Mouse (Mus musculus): ENCODE results near the gene Trim30b. TPM values are rescaled to one million over a fixed set of nuclear protein-coding genes. Genes with fewer than 3 reads are reported as not detected.
"Not testable (repeated sequence)": the region's sequence is repeated elsewhere in the genome, so short reads cannot be mapped to it uniquely, and the experiment has no call there.

Gene Trim30b
- polyA plus RNA-seq, 1 experiment from 2014 or later, result 0.23 TPM

- Histone ChIP-seq H3K9ac (ENCODE audit: low read depth, low read length) (no peak overlapping the region), H3K4me1 (replicated peaks; ENCODE audit: control insufficient read depth, insufficient read depth, low read length) (no peaks in the 10 kb centered on the region), H3K27me3 (replicated peaks; ENCODE audit: control insufficient read depth, insufficient read depth, low read length) (no peaks in the 10 kb centered on the region), H3K9me3 (ENCODE audit: control insufficient read depth) (no peaks in the 10 kb centered on the region), H3K27ac (ENCODE audit: low read depth, low read length) (no peak overlapping the region), H3K36me3 (ENCODE audit: control insufficient read depth, insufficient read depth) (no peaks in the 10 kb centered on the region), H3K4me3 (ENCODE audit: low read depth, low read length) (peak overlapping the region; percentile 51; the same call in 1 of the 2 replicates), H3K4me2 (replicated peaks; ENCODE audit: low read depth) (peak overlapping the region; percentile 66)
- 62% methylated on average over 2 of the region's 2 CpGs for WGBS
- no peak for TF ChIP-seq CTCF (IDR thresholded peaks at IDR 0.05; ENCODE audit: low read depth)
- ATAC-seq, result peak; percentile 37
Observed at GRCm38 (mm10) chr7:104353600-104353967, 16.1 kb downstream of the Trim30b start.

GRCm38 (mm10) chr7:104352717-104353599 is 16.7 kb downstream of the Trim30b start, which contains the start of gene Trim12c:
Gene Trim12c, minus strand, starts transcription at chr7:104353362.
- peak; percentile 100 for ATAC-seq
- Histone ChIP-seq H3K27ac (ENCODE audit: low read depth, low read length) (peak within 1 kb of the TSS; percentile 71), H3K9me3 (ENCODE audit: control insufficient read depth) (no peaks in the 10 kb centered on the region), H3K4me3 (ENCODE audit: low read depth, low read length) (peak within 1 kb of the TSS; percentile 51), H3K4me1 (replicated peaks; ENCODE audit: control insufficient read depth, insufficient read depth, low read length) (no peaks in the 10 kb centered on the region), H3K27me3 (replicated peaks; ENCODE audit: control insufficient read depth, insufficient read depth, low read length) (no peaks in the 10 kb centered on the region), H3K4me2 (replicated peaks; ENCODE audit: low read depth) (peak within 1 kb of the TSS; percentile 66), H3K36me3 (ENCODE audit: control insufficient read depth, insufficient read depth) (no peaks in the 10 kb centered on the region), H3K9ac (ENCODE audit: low read depth, low read length) (peak within 1 kb of the TSS; percentile 35; the same call in 1 of the 2 replicates)
- TF ChIP-seq CTCF (IDR thresholded peaks at IDR 0.05; ENCODE audit: low read depth), result no peak
- 4% methylated on average over 14 of the region's 14 CpGs for whole genome bisulfite sequencing

GRCm38 (mm10) chr7:104348043-104348442 is 21.6 kb downstream of the Trim30b start:
- H3K4me2 ChIP-seq (replicated peaks; ENCODE audit: low read depth); H3K27me3 ChIP-seq (replicated peaks; ENCODE audit: control insufficient read depth, insufficient read depth, low read length); H3K27ac ChIP-seq (ENCODE audit: low read depth, low read length); H3K4me3 ChIP-seq (ENCODE audit: low read depth, low read length); H3K9me3 ChIP-seq (ENCODE audit: control insufficient read depth); H3K4me1 ChIP-seq (replicated peaks; ENCODE audit: control insufficient read depth, insufficient read depth, low read length); H3K9ac ChIP-seq (ENCODE audit: low read depth, low read length): not testable (repeated sequence)
- 76% methylated on average over 4 of the region's 4 CpGs for WGBS
- H3K36me3 ChIP-seq (ENCODE audit: control insufficient read depth, insufficient read depth), result peaks cover 17% of the 10 kb centered on the region; the same call in 1 of the 2 replicates
- peak; percentile 67 for ATAC-seq

- H3K4me2 ChIP-seq (replicated peaks; ENCODE audit: low read depth); H3K9me3 ChIP-seq (ENCODE audit: control insufficient read depth); H3K4me3 ChIP-seq (ENCODE audit: low read depth, low read length); H3K27me3 ChIP-seq (replicated peaks; ENCODE audit: control insufficient read depth, insufficient read depth, low read length); H3K27ac ChIP-seq (ENCODE audit: low read depth, low read length); H3K4me1 ChIP-seq (replicated peaks; ENCODE audit: control insufficient read depth, insufficient read depth, low read length); H3K9ac ChIP-seq (ENCODE audit: low read depth, low read length); ATAC-seq: not testable (repeated sequence)
- H3K36me3 ChIP-seq (ENCODE audit: control insufficient read depth, insufficient read depth), result peaks cover 10% of the 10 kb centered on the region; the same call in 1 of the 2 replicates
- WGBS, result 83% methylated on average over 2 of the region's 4 CpGs
Observed at GRCm38 (mm10) chr7:104340744-104341143, 28.9 kb downstream of the Trim30b start.

GRCm38 (mm10) chr7:104335547-104335946 is 34.1 kb downstream of the Trim30b start:
- ATAC-seq; H3K4me3 ChIP-seq (ENCODE audit: low read depth, low read length); H3K4me2 ChIP-seq (replicated peaks; ENCODE audit: low read depth); H3K27ac ChIP-seq (ENCODE audit: low read depth, low read length); H3K9ac ChIP-seq (ENCODE audit: low read depth, low read length); H3K27me3 ChIP-seq (replicated peaks; ENCODE audit: control insufficient read depth, insufficient read depth, low read length); H3K9me3 ChIP-seq (ENCODE audit: control insufficient read depth); H3K36me3 ChIP-seq (ENCODE audit: control insufficient read depth, insufficient read depth); H3K4me1 ChIP-seq (replicated peaks; ENCODE audit: control insufficient read depth, insufficient read depth, low read length): not testable (repeated sequence)
- 83% methylated on average over 3 of the region's 3 CpGs for WGBS

GRCm38 (mm10) chr7:104329171-104329570 is 40.5 kb downstream of the Trim30b start, which contains the start of gene Trim34b:
Gene Trim34b, plus strand, starts transcription at chr7:104329471.
- H3K4me1 ChIP-seq (replicated peaks; ENCODE audit: control insufficient read depth, insufficient read depth, low read length); H3K4me2 ChIP-seq (replicated peaks; ENCODE audit: low read depth); H3K36me3 ChIP-seq (ENCODE audit: control insufficient read depth, insufficient read depth); H3K4me3 ChIP-seq (ENCODE audit: low read depth, low read length); H3K27me3 ChIP-seq (replicated peaks; ENCODE audit: control insufficient read depth, insufficient read depth, low read length); ATAC-seq; H3K9me3 ChIP-seq (ENCODE audit: control insufficient read depth); H3K9ac ChIP-seq (ENCODE audit: low read depth, low read length); H3K27ac ChIP-seq (ENCODE audit: low read depth, low read length): not testable (repeated sequence)
- WGBS, result 96% methylated on average over 2 of the region's 2 CpGs

Measured in intestine, postnatal 0 days (tissue).